Mouse (Mus musculus): ENCODE results near the gene Fbxo33.

- TF ChIP-seq CTCF (IDR thresholded peaks at IDR 0.05; ENCODE audit: control insufficient read depth, insufficient read depth, insufficient replicate concordance, low read depth, low read length) = no peak
- no peak for TF ChIP-seq POLR2A (IDR thresholded peaks at IDR 0.05; ENCODE audit: control insufficient read depth, low read depth, low read length)
These were observed 12.5 kb downstream of the Fbxo33 start for GRCm38 (mm10) chr12:59207000-59207390.
